Mouse (Mus musculus) ES-E14 (cell line): Measurements from ENCODE around the gene Kif26b.

Source experiments
- MAFK ChIP-seq: IDR thresholded peaks from 2 replicates; pipeline ENCODE4 v1.6.1; 2014; ENCODE audit warnings: mild to moderate bottlenecking, low read depth, low read length, inconsistent platforms; ENCODE audit not compliant: insufficient read depth
- ZNF384 ChIP-seq: IDR thresholded peaks from 2 replicates; pipeline ENCODE4 v1.6.1; 2012; ENCODE audit warnings: low read depth, low read length, inconsistent platforms

DNA sequence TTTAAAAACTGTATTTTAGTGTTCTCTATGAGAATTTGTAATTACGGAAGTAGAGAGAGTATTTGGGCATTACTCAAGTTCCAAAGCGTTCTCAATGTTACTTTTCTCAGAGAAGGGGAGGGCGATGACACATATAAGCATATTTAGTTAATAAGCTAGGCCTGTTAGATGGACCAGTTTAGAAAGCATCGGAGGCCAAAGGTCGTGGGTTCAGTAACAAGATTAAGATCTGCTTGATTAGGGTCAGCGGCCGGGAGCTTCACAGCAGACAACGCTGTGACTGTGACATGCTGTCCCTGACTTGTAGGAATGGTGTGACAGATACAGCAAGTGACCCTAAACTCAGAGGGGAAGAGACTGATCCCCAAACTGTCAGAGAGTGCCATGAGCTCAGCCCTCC is 174.6 kb downstream of the Kif26b start:
- TF ChIP-seq MAFK: no peak
- TF ChIP-seq ZNF384: no peak
